Mouse (Mus musculus) megakaryocyte-erythroid progenitor cell, adult 5-6 weeks (primary cell): ENCODE results near the gene Nrxn1. TPM values are rescaled to one million over a fixed set of nuclear protein-coding genes. Genes with fewer than 3 reads are reported as not detected.

Source experiments
- ATAC-seq: replicated peaks from 2 replicates; pipeline ENCODE4 v1.8.0; 2016; ENCODE audit warnings: mild to moderate bottlenecking, inconsistent platforms; ENCODE audit not compliant: severe bottlenecking, poor library complexity, low FRiP score, low TSS enrichment
- total RNA-seq, 2 experiments: library from RNA; stranded (forward) in 1 of 2; stranded (reverse) in 1 of 2; fragments of 200-1000, 215-1000 nt in 1 of 2; fragments of >200 nt in 1 of 2; fragmentation: Nextera tagmentation in 1 of 2; gene quantifications; 2 replicates each; pipeline ENCODE4 v1.2.3; 2014 to 2017

Gene Nrxn1
- total RNA-seq, 2 experiments from 2014 or later, result 5.9 to 14.5 TPM

DNA sequence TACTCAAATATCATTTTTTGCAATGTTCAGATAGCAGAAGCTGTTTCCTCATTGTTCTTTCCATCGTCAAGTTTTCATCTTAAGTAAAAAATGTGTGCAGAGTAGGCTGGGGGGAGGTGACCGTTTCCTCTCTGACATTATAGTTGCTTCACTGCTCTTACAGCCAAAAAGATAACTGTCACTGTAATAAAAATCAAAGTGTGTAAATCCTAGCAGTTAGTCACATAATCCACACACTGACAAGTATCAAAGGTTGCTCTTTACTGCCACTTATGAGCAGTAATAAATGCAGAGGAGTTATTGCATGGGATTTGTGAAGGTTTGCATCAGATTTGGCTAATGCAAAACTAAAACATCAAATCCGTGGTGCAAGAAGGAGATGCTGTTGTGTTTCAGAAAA lies 1032.7 kb downstream of the Nrxn1 start:
- no peak for ATAC-seq

DNA sequence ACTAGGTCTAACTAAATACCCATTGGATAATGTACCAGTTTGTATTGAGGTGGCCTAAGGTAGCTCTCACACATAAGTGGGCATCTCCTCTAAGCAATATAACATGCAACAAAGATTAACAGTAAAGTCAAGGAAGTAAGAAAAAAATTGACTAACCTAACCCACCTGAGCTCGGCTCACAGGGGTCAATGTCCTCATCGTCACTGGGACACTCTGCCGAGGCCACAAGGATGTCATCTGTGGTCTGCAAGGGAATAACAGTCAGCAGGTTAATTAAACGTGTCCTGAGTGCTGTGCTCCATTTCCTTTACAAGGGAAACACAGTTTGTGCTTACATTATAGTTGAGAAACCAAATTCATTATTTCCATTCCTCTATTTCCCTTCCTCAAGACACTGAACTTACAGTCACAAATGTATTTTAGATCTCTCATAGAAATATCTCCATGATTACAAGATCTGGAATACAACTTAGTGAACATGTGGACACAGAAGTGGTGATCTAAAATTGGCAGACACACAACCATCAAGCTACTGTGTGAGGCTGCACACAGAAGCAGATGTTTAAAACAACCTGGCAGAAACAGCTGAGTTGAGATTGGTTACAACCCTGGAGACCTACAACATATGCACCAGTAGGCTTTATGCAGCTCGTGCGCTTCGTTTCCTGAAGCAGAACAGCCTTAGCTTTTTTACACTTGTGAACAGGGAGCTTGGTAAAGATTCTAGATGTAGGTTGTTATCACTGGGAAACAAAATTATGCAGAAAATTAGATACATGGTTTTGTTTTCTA lies 1033.4 kb downstream of the Nrxn1 start:
- ATAC-seq, result no peak

DNA sequence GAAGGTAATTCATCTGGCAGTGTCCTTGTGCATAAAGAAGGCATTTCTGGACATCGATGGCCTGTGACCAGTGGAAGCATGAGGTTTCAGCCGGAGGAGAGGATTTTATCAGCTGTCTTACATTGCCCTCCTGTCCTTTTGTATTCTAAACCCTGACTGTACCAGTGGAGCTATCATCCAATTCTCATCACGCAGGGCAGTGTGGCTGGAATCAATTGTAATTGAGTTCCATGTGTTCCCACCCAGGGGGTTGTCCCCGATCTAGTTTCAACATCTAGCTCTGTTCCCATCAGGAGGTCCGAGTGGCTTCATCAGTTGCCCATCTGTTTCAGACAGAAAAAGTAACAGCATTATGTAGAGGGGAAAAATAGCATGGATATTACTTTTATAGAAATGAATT lies 1038.6 kb downstream of the Nrxn1 start:
- ATAC-seq, result no peak

DNA sequence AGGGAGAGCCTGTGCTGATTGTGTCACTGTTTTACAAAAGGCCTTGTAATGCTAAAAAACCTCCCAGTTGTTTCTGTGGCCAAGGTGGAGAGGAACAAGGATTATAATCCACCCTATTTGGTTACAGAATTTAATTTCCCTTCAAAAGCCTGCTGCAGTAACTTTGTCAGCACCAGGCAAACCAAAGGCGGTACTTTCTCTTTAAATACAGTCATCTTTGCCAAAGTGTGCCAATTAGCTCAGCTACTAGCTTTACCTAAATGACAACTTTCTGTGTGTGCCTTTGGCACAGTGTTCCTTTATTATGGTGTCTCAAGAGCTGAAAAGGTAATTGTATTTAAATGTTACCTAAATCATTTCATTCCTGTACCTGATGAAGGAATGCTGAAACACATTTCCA lies 1053.6 kb downstream of the Nrxn1 start:
- ATAC-seq, result no peak

DNA sequence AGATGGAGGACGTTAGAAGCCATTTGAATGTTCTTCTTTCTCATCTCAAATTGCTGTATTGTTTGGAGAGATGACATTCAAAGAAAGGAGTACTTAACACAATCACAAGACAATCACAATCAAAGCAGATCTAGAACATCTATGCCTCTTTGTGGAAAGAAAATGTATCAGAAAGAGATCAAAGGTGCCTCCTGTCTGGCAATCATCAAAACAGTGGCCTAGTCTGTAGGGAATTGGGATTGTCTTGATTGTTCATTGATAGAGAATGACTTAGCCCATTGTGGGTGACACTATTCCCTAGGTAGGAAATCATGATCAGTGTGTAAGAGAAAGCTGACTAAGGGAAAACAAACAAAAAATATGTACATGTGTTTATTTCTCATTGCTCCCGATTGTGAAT lies 1060.5 kb downstream of the Nrxn1 start:
- no peak for ATAC-seq

DNA sequence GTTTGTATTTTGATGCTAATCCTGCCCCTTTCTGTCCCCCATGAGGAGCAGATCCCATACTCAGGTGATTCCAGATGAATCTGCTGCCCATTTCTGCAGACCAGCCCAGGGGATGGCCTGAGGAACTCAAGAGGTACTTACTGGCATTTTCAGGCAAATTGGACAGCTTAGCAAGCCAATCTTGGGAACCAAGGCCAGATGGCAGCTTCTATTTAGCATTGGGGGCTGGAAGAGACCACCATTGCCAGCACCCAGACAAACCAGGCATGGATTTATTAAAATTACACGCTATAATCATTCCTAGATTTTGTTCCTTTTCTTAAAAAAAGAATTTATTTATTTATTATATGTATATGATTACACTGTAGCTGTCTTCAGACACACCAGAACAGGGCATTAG lies 1076.2 kb downstream of the Nrxn1 start:
- no peak for ATAC-seq

DNA sequence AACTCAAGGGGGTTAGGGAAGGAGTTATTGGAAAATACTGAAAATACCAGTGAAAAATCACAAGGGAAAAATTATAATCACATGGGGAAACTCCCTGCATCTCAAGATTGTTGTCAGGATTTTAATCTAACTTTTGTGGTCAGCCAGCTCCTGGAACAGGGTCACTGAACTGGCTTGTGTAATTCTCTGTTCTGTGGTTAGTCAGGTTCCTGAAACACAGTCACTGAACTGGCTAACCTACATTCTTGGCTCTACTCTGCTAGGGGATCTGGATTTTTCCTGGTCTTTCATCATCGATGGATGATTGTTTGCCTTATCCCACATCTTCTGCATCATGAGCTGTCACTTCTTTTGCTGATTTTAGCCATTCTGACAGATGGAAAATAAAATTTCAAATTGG lies 1081.1 kb downstream of the Nrxn1 start:
- ATAC-seq, result no peak

DNA sequence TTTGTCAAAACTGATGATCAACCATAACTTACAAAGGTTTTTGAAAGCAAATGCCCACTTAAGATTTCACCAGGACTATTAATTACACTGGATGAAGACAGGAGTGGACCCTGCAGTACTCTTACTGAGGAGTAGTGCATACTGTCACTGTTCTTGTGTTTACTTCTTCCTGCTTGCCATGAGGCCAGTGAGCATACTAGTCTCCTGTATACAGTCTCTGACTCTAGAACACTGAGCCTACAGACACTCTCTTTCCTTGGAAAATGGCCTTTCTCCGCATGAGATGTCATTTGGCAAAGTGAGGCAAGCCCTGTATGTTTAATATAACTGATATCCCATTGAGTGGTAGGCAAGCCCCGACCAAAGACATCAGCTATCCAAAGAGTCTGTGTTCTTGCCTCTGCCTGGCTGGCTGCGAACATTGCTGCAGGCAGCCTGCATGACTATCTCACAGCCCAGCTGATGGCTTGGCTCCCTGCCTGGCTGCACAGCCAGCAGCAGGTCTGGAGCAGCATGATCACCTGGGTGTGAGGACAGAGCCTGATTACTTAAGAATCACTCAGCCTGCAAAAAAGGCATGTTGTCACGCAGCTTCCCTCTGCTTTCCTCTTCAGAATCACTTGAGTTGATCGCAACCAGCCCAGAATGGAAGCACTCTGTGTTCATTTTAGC lies 1085.3 kb downstream of the Nrxn1 start:
- ATAC-seq, result no peak

DNA sequence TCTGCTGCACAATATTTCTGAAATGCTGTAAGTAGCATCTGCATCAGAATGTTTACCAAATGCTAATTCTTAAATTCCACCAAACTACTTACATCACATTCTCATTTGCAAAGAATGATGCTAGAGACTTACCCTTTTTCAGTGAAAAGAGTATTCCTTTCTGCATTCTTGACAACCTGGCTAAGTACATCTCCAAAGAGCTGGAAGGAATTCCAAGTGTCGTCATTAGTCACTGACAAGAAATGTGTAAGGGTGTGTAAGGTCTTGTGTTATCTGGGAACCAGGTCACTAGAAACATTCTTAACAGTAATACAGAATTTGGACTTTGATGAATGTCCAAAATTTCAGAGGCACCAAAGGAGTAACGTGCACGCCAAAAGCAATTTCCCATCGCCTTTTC lies 1102.2 kb downstream of the Nrxn1 start:
- ATAC-seq, result no peak
